ENCODE assay signal across 19 mouse cellular contexts in the genomic region with DNA sequence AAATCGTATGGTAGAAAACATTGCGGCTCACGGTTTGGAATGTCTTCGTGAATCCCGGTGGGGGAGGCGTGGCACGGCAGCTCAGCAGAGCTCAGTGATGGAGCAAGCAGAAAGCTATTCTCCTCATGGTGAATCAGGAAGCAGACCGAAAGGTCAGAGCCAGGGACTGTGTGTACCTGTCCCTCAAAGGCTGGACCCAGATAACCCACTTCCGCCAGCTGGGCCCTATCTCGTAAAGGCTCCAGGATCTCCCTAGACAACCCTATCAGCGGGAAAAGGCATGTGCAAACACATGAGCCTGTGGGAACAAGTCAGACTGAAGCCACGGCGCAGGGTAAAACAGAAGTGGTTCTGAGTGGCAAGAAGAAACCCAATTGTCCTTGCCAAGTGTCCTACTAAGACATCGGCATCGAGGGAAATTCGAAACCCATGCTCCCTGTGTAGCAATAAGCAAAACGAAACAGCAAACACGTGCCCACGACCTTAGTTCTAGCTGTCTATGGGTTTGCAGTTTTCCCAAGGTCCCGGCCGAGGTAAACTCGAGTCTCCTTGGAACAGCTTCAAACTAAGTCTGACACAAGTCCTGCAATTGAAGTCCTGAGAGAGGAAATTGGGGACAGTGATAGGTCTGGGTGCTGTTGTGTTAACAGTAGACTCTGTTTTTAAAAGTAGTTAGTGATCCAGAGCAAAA. TPM values are rescaled to one million over a fixed set of nuclear protein-coding genes. Genes with fewer than 3 reads are reported as not detected.
DNase-seq lines count a peak whose midpoint lies in the region; ATAC-seq and TF ChIP-seq lines count a peak whose summit lies in the region.
"Had no signal": no experiment of that assay in that cellular context is flagged by ENCODE, and none has a peak within 500 bp of the region (broad histone marks: within the 10 kb centered on the region; RNA-seq: fewer than 3 reads in every experiment).

No protein-coding gene starts in this region.

- peak overlapping the region; percentile 42 for H3K4me3 ChIP-seq in testis, adult 2 months (ENCODE audit: control insufficient read depth, low read depth, low read length)
- H3K4me3 ChIP-seq in heart, embryonic 12.5 days, result no peak overlapping the region
- H3K4me3 ChIP-seq: limb, embryonic 13.5 days; neural tube, embryonic 12.5 days had no signal

- no peaks in the 10 kb centered on the region for H3K9me3 ChIP-seq in heart, embryonic 12.5 days (replicated peaks)
- H3K9me3 ChIP-seq: limb, embryonic 13.5 days; neural tube, embryonic 12.5 days had no signal

- TF ChIP-seq POLR2A in testis, adult 2 months (IDR thresholded peaks at IDR 0.05; ENCODE audit: control insufficient read depth, low read depth, low read length), result no peak

- H3K36me3 ChIP-seq in testis, adult 2 months (ENCODE audit: control insufficient read depth, insufficient read depth, low read length), result no peaks in the 10 kb centered on the region
- H3K36me3 ChIP-seq in heart, embryonic 12.5 days, result no peaks in the 10 kb centered on the region
- H3K36me3 ChIP-seq: limb, embryonic 13.5 days; neural tube, embryonic 12.5 days had no signal

- H3K4me1 ChIP-seq in testis, adult 2 months (ENCODE audit: control insufficient read depth, insufficient read depth, low read length), result peaks cover 8% of the 10 kb centered on the region
- 0 out of 2 replicates have a peak, but pooled peaks cover 3% of the 10 kb centered on the region for H3K4me1 ChIP-seq in heart, embryonic 12.5 days (replicated peaks)
- H3K4me1 ChIP-seq: limb, embryonic 13.5 days had no signal

- H3K9ac ChIP-seq in heart, embryonic 12.5 days, result no peak overlapping the region
- H3K9ac ChIP-seq: forebrain, postnatal 0 days; limb, embryonic 13.5 days; neural tube, embryonic 12.5 days had no signal

- WGBS in heart, embryonic 12.5 days, result 57% methylated on average over 22 of the region's 22 CpGs

- H3K4me2 ChIP-seq in heart, embryonic 12.5 days, result peak overlapping the region; percentile 51
- H3K4me2 ChIP-seq: limb, embryonic 13.5 days; neural tube, embryonic 12.5 days had no signal

- no peak for TF ChIP-seq CTCF in testis, adult 2 months (IDR thresholded peaks at IDR 0.05; ENCODE audit: control insufficient read depth, insufficient read depth, insufficient replicate concordance, low read depth, low read length)

- no peak for DNase-seq in testis, postnatal 14 days (ENCODE audit: low spot score)
- peak; percentile 10 for DNase-seq in heart, postnatal 4 days
- DNase-seq in urinary bladder, postnatal 25 days (ENCODE audit: low spot score), result peak; percentile 23
- no peak for DNase-seq in MN1 (ENCODE audit: low spot score)
- DNase-seq in layer of hippocampus, postnatal 10 days (ENCODE audit: low spot score in 2 of 2), result no peak
- DNase-seq in left cerebral cortex, adult 8-10 months (ENCODE audit: low spot score in 2 of 2), result no peak
- DNase-seq: cerebellum, adult 11 months; forebrain, postnatal 0 days; kidney, adult 18-20 months; kidney, postnatal 4 days; thymus, postnatal 14 days had no signal

- no peak overlapping the region for H3K27ac ChIP-seq in testis, adult 2 months (ENCODE audit: control insufficient read depth, insufficient read depth, low read depth, low read length)
- 0 out of 2 replicates have a peak overlapping the region, but pooled peaks have one; percentile 1 for H3K27ac ChIP-seq in heart, embryonic 12.5 days (ENCODE audit: poor library complexity, severe bottlenecking)
- H3K27ac ChIP-seq: limb, embryonic 13.5 days; macrophage; neural tube, embryonic 12.5 days had no signal

- H3K27me3 ChIP-seq in testis, adult 2 months (ENCODE audit: control insufficient read depth, insufficient read depth, low read length), result no peaks in the 10 kb centered on the region
- H3K27me3 ChIP-seq in heart, embryonic 12.5 days (replicated peaks), result no peaks in the 10 kb centered on the region
- H3K27me3 ChIP-seq: CH12.LX; limb, embryonic 13.5 days; neural tube, embryonic 12.5 days had no signal

- ATAC-seq in heart, embryonic 12.5 days (ENCODE audit: insufficient number of reproducible peaks, low FRiP score), result peak; percentile 83
- ATAC-seq: forebrain, postnatal 0 days; midbrain, embryonic 16.5 days; Patski had no signal

RNA-seq across cellular contexts. Expression of a gene that starts 24.2 kb away (rescaled TPM):
- 0.12 and 0.17 TPM in 2 replicates for polyA plus RNA-seq in testis, adult 2 months (2012; rRNA removed)
- 2.4 and 2.8 TPM in 2 replicates for polyA plus RNA-seq in heart, embryonic 12.5 days (2016; fragmentation: Nextera tagmentation; extraction: Ambion mirVana)
- total RNA-seq in heart, postnatal 4 days (2021), result 10 to 100 TPM; 14.3 to 14.7 TPM
- 10 to 100 TPM; 19.5 to 29.5 TPM for total RNA-seq in layer of hippocampus, postnatal 10 days (2021)
- total RNA-seq in left cerebral cortex, adult 8-10 months (2022), result 10 to 100 TPM; 11.7 to 21.6 (median 13.9) TPM
- total RNA-seq: CH12.LX had no signal

Comparison
In these comparisons a context has a peak if more than half of its experiments do, and no peak if none do; other contexts are left out.
1. DNase-seq: peak in heart, postnatal 4 days (single experiment) and urinary bladder, postnatal 25 days (single experiment); none in testis, postnatal 14 days (single experiment), MN1 (single experiment), layer of hippocampus, postnatal 10 days (0 of 2) and left cerebral cortex, adult 8-10 months (0 of 2).